Mouse (Mus musculus) forebrain, postnatal 0 days (tissue): ENCODE results near the gene Rpap1. TPM values are rescaled to one million over a fixed set of nuclear protein-coding genes. Genes with fewer than 3 reads are reported as not detected.

Experiments
- ATAC-seq: fragments of 200-750 bp; cut with Nextera tagmentation; 2 replicates; pipeline ENCODE4 v1.8.0; 2017; ENCODE audit warnings: mild to moderate bottlenecking, moderate library complexity
- DNase-seq: peaks from one replicate; pipeline ENCODE4 v3.0.0-alpha.2; 2015
- H3K27ac ChIP-seq: fragments of 300-500 bp; sonication (generic); 2 replicates; pipeline ENCODE4 v1.5.1; 2014; ENCODE audit warnings: low read depth, mild to moderate bottlenecking, antibody characterized with exemption, low read length, moderate library complexity, mixed read lengths
- H3K27me3 ChIP-seq: fragments of 300-500 bp; sonication (generic); 2 replicates; pipeline ENCODE4 v1.6.1; 2014; ENCODE audit warnings: mild to moderate bottlenecking, low read length, mixed read lengths; ENCODE audit not compliant: insufficient read depth
- H3K36me3 ChIP-seq: fragments of 300-500 bp; sonication (generic); 2 replicates; pipeline ENCODE4 v1.6.1; 2014; ENCODE audit warnings: mild to moderate bottlenecking, moderate library complexity; ENCODE audit not compliant: insufficient read depth
- H3K4me1 ChIP-seq: fragments of 300-500 bp; sonication (generic); 2 replicates; pipeline ENCODE4 v1.6.1; 2014; ENCODE audit warnings: antibody characterized with exemption; ENCODE audit not compliant: insufficient read depth
- H3K4me2 ChIP-seq: fragments of 300-500 bp; sonication (generic); 2 replicates; pipeline ENCODE4 v1.6.1; 2014; ENCODE audit warnings: low read depth, mild to moderate bottlenecking, moderate library complexity
- H3K4me3 ChIP-seq: fragments of 300-500 bp; sonication (generic); 2 replicates; pipeline ENCODE4 v1.5.1; 2014; ENCODE audit warnings: low read depth, low read length, mixed read lengths
- H3K9ac ChIP-seq: fragments of 300-500 bp; sonication (generic); 2 replicates; pipeline ENCODE4 v1.6.1; 2014; ENCODE audit warnings: mild to moderate bottlenecking
- H3K9me3 ChIP-seq: fragments of 300-500 bp; sonication (generic); 2 replicates; pipeline ENCODE4 v1.6.1; 2016; ENCODE audit warnings: low read length
- CTCF ChIP-seq: sonication (generic); IDR thresholded peaks from 2 replicates; pipeline ENCODE4 v1.5.1; 2016; ENCODE audit warnings: antibody characterized with exemption, control low read depth, low read depth
- WGBS: fragments of 180-500 bp; shearing (Covaris S2); extraction: QIAGEN DNeasy Blood & Tissue Kit; methylation state at CpG from one replicate; pipeline ENCODE4 v1.1.7; 2014; 5-methylcytosine and 5-hydroxymethylcytosine counted together
- polyA plus RNA-seq: library from polyadenylated mRNA; unstranded; fragments of >200 nt; fragmentation: Nextera tagmentation; extraction: Ambion mirVana; gene quantifications from 2 replicates; pipeline ENCODE4 v1.2.1, GENCODE M21; 2015
- total RNA-seq: library from RNA; depleted of rRNA; stranded (reverse); fragments of >200 nt; gene quantifications from 2 replicates; pipeline ENCODE4 v1.2.3, GENCODE M21; 2014

The Rpap1 gene
- total and polyA plus RNA-seq, 2 experiments from 2014 or later = 9.9 to 20.4 TPM

- peak overlapping the region; percentile 99 for H3K4me2 ChIP-seq
- peak overlapping the region; percentile 79 for H3K9ac ChIP-seq
- no peak overlapping the region for H3K27ac ChIP-seq
- peak overlapping the region; percentile 83 for H3K4me3 ChIP-seq
- DNase-seq (peak; percentile 41), ATAC-seq (peak; percentile 75)
- WGBS = 1% methylated on average over 26 of the region's 89 CpGs
- no peak for TF ChIP-seq CTCF
- H3K27me3 ChIP-seq = no peaks in the 10 kb centered on the region
- no peaks in the 10 kb centered on the region for H3K36me3 ChIP-seq
- H3K9me3 ChIP-seq = no peaks in the 10 kb centered on the region
- peaks cover 5% of the 10 kb centered on the region; the same call in 1 of the 2 replicates for H3K4me1 ChIP-seq
Observed at GRCm38 (mm10) chr2:119799181-119799960, 12.0 kb upstream of the Rpap1 start.

- H3K9me3 ChIP-seq = no peaks in the 10 kb centered on the region
- no peak overlapping the region for H3K27ac ChIP-seq
- no peaks in the 10 kb centered on the region for H3K36me3 ChIP-seq
- H3K4me2 ChIP-seq = no peak overlapping the region
- H3K9ac ChIP-seq = no peak overlapping the region
- H3K4me3 ChIP-seq = no peak overlapping the region
- DNase-seq (peak; percentile 61), ATAC-seq (no peak)
- peaks cover 5% of the 10 kb centered on the region; the same call in 1 of the 2 replicates for H3K4me1 ChIP-seq
- 13% methylated on average over 13 of the region's 13 CpGs for WGBS
- no peaks in the 10 kb centered on the region for H3K27me3 ChIP-seq
- TF ChIP-seq CTCF = peak; percentile 59
Observed at GRCm38 (mm10) chr2:119798246-119798927, 11.1 kb upstream of the Rpap1 start.

DNA sequence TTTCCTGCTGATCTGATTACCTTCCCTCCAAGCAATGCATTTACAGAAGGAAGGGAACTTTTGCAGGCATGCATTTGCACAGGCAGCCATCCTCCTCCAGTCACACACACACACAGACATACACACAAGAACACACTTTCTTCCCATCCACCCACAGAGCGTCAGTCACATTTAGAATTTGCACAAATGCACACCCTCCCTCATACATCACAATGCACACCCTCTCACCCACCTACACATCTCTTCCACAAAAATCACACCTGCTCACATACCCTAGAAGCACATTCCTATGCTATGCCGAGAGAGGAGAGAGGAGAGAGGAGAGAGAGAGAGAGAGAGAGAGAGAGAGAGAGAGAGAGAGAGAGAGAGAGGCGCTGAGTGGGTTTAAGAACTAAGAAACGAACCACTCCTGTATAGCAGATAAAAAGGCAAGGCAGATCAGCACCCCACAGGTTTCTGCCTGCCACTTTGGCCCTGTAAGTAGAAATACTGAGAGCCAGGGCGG is 10.0 kb upstream of the Rpap1 start, which contains the start of gene Tyro3:
Gene Tyro3 (plus strand): TSS at position 455 of the 505 bp plus-strand sequence.
- no peak for TF ChIP-seq CTCF
- DNase-seq = no peak
- Histone ChIP-seq H3K4me3 (no peak within 1 kb of the TSS), H3K27ac (no peak within 1 kb of the TSS), H3K4me2 (no peak within 1 kb of the TSS), H3K27me3 (no peaks in the 10 kb centered on the region), H3K9ac (no peak within 1 kb of the TSS), H3K36me3 (no peaks in the 10 kb centered on the region), H3K9me3 (no peaks in the 10 kb centered on the region), H3K4me1 (peaks cover 5% of the 10 kb centered on the region; the same call in 1 of the 2 replicates)
- WGBS = 66% methylated on average over 5 of the region's 5 CpGs
- ATAC-seq = no peak

- no peak for DNase-seq
- Histone ChIP-seq H3K27ac (no peak overlapping the region), H3K36me3 (no peaks in the 10 kb centered on the region), H3K9me3 (no peaks in the 10 kb centered on the region), H3K27me3 (no peaks in the 10 kb centered on the region), H3K9ac (no peak overlapping the region), H3K4me1 (peaks cover 4% of the 10 kb centered on the region), H3K4me2 (no peak overlapping the region), H3K4me3 (no peak overlapping the region)
- no peak for TF ChIP-seq CTCF
- 93% methylated on average over 2 of the region's 2 CpGs for WGBS
- no peak for ATAC-seq
Observed at GRCm38 (mm10) chr2:119789996-119790395, 2.7 kb upstream of the Rpap1 start.

- H3K9me3 ChIP-seq = no peaks in the 10 kb centered on the region
- no peak for DNase-seq
- no peak for ATAC-seq
- no peaks in the 10 kb centered on the region for H3K27me3 ChIP-seq
- no peak overlapping the region for H3K9ac ChIP-seq
- H3K27ac ChIP-seq = no peak overlapping the region
- H3K4me1 ChIP-seq = no peaks in the 10 kb centered on the region
- TF ChIP-seq CTCF = no peak
- H3K36me3 ChIP-seq = peaks cover 62% of the 10 kb centered on the region
- 92% methylated on average over 6 of the region's 6 CpGs for WGBS
- H3K4me2 ChIP-seq = no peak overlapping the region
- no peak overlapping the region for H3K4me3 ChIP-seq
Observed at GRCm38 (mm10) chr2:119767246-119767645, 20.1 kb downstream of the Rpap1 start.

DNA sequence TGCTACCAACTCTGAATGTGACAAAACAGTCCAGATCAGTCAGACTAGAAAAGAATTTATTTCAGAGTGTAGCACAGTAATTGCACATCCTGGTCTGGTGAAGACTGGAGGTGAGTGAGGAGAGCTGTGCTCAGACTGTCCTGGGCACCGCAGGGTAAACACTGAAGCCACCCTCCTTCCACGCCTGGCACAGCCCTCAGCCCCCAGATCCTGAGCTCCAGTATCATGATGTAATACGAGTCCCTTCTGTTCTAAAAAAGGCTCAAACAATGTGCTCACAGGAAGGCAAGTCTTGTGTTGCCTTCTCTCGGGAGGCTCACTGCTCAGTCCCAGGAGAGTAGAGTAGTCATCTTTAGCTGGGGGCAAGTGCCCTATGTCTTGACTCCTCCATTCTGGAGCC is 23.4 kb downstream of the Rpap1 start:
- peaks cover 8% of the 10 kb centered on the region for H3K27me3 ChIP-seq
- TF ChIP-seq CTCF = no peak
- H3K4me2 ChIP-seq = no peak overlapping the region

More for the DNA sequence above, 23.4 kb downstream of the Rpap1 start:
- Histone ChIP-seq H3K36me3 (peaks cover 32% of the 10 kb centered on the region; the same call in 1 of the 2 replicates), H3K27ac (no peak overlapping the region), H3K9me3 (no peaks in the 10 kb centered on the region), H3K4me1 (peaks cover under 1% of the 10 kb centered on the region; the same call in 1 of the 2 replicates), H3K4me3 (no peak overlapping the region), H3K9ac (no peak overlapping the region)
- ATAC-seq = no peak
- DNase-seq = no peak
- 58% methylated on average over 4 of the region's 4 CpGs for WGBS
